Mouse (Mus musculus) left cerebral cortex, adult 8-10 months (tissue): ENCODE measurements around the gene Ngp. TPM values are rescaled to one million over a fixed set of nuclear protein-coding genes. Genes with fewer than 3 reads are reported as not detected.

Experiments
- DNase-seq, 2 experiments: peaks; one replicate each; pipeline ENCODE4 v3.0.0; 2022; ENCODE audit warnings: low spot score in 2 of 2
- total RNA-seq, 4 experiments: library from RNA; stranded (reverse); gene quantifications; 2 replicates each; pipeline ENCODE4 v1.2.4; 2022

Ngp gene
- total RNA-seq, 4 experiments from 2014 or later = 0.30 to 0.50 TPM; not detected in 2

GRCm38 (mm10) chr9:110433045-110433444, 13.5 kb downstream of the Ngp start:
- no peak for DNase-seq

GRCm38 (mm10) chr9:110436041-110436440, 16.5 kb downstream of the Ngp start:
- DNase-seq = no peak

GRCm38 (mm10) chr9:110440049-110440448, 20.5 kb downstream of the Ngp start:
- DNase-seq = no peak

GRCm38 (mm10) chr9:110440559-110440958, 21.0 kb downstream of the Ngp start:
- DNase-seq = no peak

- no peak for DNase-seq
Observed at GRCm38 (mm10) chr9:110448356-110448755, 28.8 kb downstream of the Ngp start.

- DNase-seq = peak; percentile 58 to 66
Observed at GRCm38 (mm10) chr9:110448857-110449617, 29.5 kb downstream of the Ngp start.

GRCm38 (mm10) chr9:110452523-110452922, 33.0 kb downstream of the Ngp start:
- DNase-seq = no peak

GRCm38 (mm10) chr9:110457926-110458325, 38.4 kb downstream of the Ngp start:
- DNase-seq = no peak

- DNase-seq = no peak
Observed at GRCm38 (mm10) chr9:110459145-110459727, 39.7 kb downstream of the Ngp start.

GRCm38 (mm10) chr9:110460884-110461815, 41.6 kb downstream of the Ngp start:
- DNase-seq = no peak

- DNase-seq = no peak
Observed at GRCm38 (mm10) chr9:110462321-110462720, 42.8 kb downstream of the Ngp start.

GRCm38 (mm10) chr9:110463983-110464591, 44.5 kb downstream of the Ngp start:
- no peak for DNase-seq

- DNase-seq = no peak
Observed at GRCm38 (mm10) chr9:110465336-110465735, 45.8 kb downstream of the Ngp start.

GRCm38 (mm10) chr9:110466179-110466578, 46.6 kb downstream of the Ngp start:
- DNase-seq = no peak

Other genes starting within 250 kb of the Ngp start
- 100 to 1,000 TPM; 360 to 411 (median 377) TPM for gene Cspg5, start 176.0 kb upstream of the Ngp start, total RNA-seq
- 10 to 100 TPM; 11.6 to 16.4 (median 14.1) TPM for gene Elp6, start 114.6 kb upstream of the Ngp start, total RNA-seq
- gene Scap, start 86.5 kb upstream of the Ngp start, total RNA-seq = 100 to 1,000 TPM in 2 of 4 experiments, 10 to 100 TPM in 2; 93.7 to 105 (median 99.7) TPM
- gene Ptpn23, start 11.5 kb upstream of the Ngp start, total RNA-seq = 10 to 100 TPM; 48.3 to 55.0 (median 50.0) TPM
- gene Klhl18, start 56.9 kb downstream of the Ngp start, total RNA-seq = 10 to 100 TPM; 23.2 to 28.2 (median 24.7) TPM
- 1 to 10 TPM; 4.5 to 6.2 (median 5.2) TPM for gene Kif9, start 57.2 kb downstream of the Ngp start, total RNA-seq
- 10 to 100 TPM; 58.6 to 74.9 (median 63.6) TPM for gene Setd2, start 112.8 kb downstream of the Ngp start, total RNA-seq
- 1 to 10 TPM; 1.4 to 2.9 (median 2.6) TPM for gene Nradd, start 204.7 kb downstream of the Ngp start, total RNA-seq
- gene Nbeal2, start 234.4 kb downstream of the Ngp start, total RNA-seq = 10 to 100 TPM; 11.9 to 14.6 (median 12.6) TPM
- gene Ccdc12, start 236.8 kb downstream of the Ngp start, total RNA-seq = 10 to 100 TPM; 69.7 to 73.5 (median 72.6) TPM